Mouse (Mus musculus): ENCODE results near the gene Tm4sf1. TPM values are rescaled to one million over a fixed set of nuclear protein-coding genes. Genes with fewer than 3 reads are reported as not detected.

Tm4sf1 gene
- 56.8 and 63.4 TPM in 2 replicates for polyA plus RNA-seq (2015; fragmentation: Nextera tagmentation; extraction: Ambion mirVana)

DNA sequence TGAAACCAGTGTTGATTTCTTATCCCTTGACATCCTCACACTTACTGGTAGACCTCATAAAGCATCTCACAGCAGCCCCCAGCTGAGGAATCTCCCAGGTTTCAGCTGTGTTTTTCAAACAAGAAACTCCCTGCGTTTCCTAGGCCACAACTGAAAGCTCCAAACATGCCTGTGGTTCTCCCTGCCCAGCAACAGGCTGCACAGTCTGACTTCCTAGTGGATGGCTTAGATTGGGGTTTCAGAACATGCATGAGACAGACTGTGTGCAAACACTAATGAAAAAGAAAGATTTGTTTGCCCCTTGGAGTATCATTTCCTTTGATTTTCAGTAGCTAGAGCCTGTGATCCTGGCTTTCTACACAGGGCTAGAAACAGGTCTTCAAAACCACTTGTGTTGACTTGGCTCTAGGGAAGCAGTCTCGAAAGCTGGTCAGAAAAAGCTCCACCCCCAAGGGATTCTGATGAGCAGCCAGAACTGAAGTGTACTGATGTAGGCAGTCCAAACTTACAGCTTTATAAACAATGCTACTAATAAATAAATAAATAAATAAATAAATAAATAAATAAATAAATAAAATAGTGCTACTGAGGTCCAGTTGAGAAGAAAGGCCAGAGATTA lies at the start of gene Tm4sf1:
Tm4sf1 (minus strand) TSS at position 68 of the 619 bp plus-strand sequence.
- whole genome bisulfite sequencing, result 58% methylated on average over 2 of the region's 2 CpGs
- H3K36me3 ChIP-seq, result no peaks in the 10 kb centered on the region
- H3K27ac ChIP-seq, result no peak within 1 kb of the TSS
- H3K9ac ChIP-seq, result no peak within 1 kb of the TSS
- H3K9me3 ChIP-seq, result no peaks in the 10 kb centered on the region
- H3K4me2 ChIP-seq, result no peak within 1 kb of the TSS
- ATAC-seq (ENCODE audit: insufficient read depth, low FRiP score, low read depth), result no peak
- no peaks in the 10 kb centered on the region for H3K4me1 ChIP-seq
- no peaks in the 10 kb centered on the region for H3K27me3 ChIP-seq (replicated peaks)
- H3K4me3 ChIP-seq (replicated peaks), result no peak within 1 kb of the TSS

DNA sequence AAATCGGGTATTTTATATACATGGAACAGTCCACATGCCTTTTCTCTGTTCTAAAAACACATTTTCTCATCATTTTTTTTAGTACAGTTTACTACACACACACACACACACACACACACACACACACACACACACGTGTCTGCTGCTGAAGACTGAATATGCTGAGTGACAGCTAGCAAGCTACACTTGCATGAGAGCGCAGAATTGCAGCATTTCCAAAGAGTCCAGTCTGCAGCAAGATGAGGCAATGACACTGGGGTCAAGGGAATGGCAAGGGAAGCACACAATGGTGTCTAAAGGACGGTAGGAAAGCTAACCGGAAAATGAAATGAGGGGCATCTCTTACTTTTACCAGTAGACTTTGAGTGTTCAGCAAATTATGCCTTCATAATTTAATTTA lies 43.0 kb upstream of the Tm4sf1 start:
- 0 out of 2 replicates have a peak, but pooled peaks cover 3% of the 10 kb centered on the region for H3K4me1 ChIP-seq
- peak overlapping the region; percentile 49 for H3K27ac ChIP-seq
- ATAC-seq (ENCODE audit: insufficient read depth, low FRiP score, low read depth), result peak; percentile 32; the same call in 1 of the 2 replicates
- no peaks in the 10 kb centered on the region for H3K27me3 ChIP-seq (replicated peaks)
- H3K9ac ChIP-seq, result no peak overlapping the region
- no peak overlapping the region for H3K4me2 ChIP-seq
- 58% methylated on average over 5 of the region's 5 CpGs for whole genome bisulfite sequencing
- no peak overlapping the region for H3K4me3 ChIP-seq (replicated peaks)
- H3K36me3 ChIP-seq, result no peaks in the 10 kb centered on the region
- no peaks in the 10 kb centered on the region for H3K9me3 ChIP-seq

DNA sequence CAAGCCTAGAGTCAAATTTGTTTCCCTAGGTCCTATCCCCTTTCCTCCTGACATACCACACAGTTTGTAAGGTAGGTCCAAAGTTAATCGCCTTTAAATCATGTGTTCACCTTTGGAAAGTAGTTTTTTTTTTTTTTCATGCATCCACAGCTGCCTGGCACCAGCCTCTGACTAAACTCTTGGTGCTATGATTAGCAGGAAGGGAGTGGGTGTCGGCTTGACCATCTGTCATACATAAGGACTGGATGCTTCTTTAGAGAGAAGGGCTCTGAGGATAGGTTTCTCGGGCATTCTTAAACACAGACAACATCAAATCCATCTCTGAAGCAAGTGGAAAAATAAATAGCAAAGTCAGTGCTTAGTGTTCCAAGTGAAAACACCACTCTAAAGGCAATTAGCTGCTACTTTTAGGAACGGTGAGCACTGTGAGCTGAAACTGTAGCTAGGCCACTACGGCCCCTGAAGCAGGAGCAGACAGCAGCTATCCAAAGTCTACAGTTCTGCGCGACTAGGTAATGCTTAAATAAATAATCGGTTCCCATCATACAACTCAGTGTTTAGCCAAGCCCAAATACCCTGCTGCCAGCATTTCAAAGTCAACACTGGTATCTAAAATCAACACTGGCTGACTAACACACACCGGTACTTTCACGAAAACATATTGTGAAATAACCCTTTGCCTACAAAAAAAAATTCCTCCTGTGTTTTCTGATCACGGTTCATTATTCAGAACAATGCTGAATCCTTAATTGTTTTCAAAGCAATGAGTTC lies 42.2 kb upstream of the Tm4sf1 start:
- H3K27ac ChIP-seq, result peak overlapping the region; percentile 69
- 0 out of 2 replicates have a peak, but pooled peaks cover 3% of the 10 kb centered on the region for H3K4me1 ChIP-seq
- H3K4me2 ChIP-seq, result no peak overlapping the region
- no peak overlapping the region for H3K9ac ChIP-seq
- H3K27me3 ChIP-seq (replicated peaks), result no peaks in the 10 kb centered on the region
- no peaks in the 10 kb centered on the region for H3K9me3 ChIP-seq
- H3K4me3 ChIP-seq (replicated peaks), result no peak overlapping the region
- no peaks in the 10 kb centered on the region for H3K36me3 ChIP-seq
- peak; percentile 92 for ATAC-seq (ENCODE audit: insufficient read depth, low FRiP score, low read depth)
- 37% methylated on average over 11 of the region's 11 CpGs for WGBS

DNA sequence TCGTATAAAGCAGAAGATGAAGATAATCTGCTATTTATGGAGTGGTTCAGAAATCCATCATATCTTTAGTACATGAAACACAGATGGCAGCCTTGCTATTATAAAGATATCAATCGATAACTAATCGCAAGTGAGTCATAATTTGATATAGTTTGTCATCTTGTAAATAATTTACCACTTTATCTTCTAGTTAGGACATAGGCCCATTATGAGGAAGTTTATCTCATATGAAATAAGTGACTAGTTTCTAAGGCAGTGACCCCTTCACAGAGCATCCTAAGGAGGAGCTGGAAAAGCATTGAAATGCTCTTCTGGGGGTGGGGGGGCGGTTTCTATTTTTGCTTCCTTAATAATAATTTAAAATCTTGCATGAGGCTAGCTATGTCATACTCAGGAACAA lies 41.2 kb upstream of the Tm4sf1 start:
- 0 out of 2 replicates have a peak, but pooled peaks cover 3% of the 10 kb centered on the region for H3K4me1 ChIP-seq
- H3K27me3 ChIP-seq (replicated peaks), result no peaks in the 10 kb centered on the region
- H3K4me2 ChIP-seq, result no peak overlapping the region
- no peak overlapping the region for H3K9ac ChIP-seq
- H3K4me3 ChIP-seq (replicated peaks), result no peak overlapping the region
- H3K9me3 ChIP-seq, result no peaks in the 10 kb centered on the region
- H3K36me3 ChIP-seq, result no peaks in the 10 kb centered on the region
- 78% methylated on average over 4 of the region's 4 CpGs for WGBS
- ATAC-seq (ENCODE audit: insufficient read depth, low FRiP score, low read depth), result no peak
- H3K27ac ChIP-seq, result no peak overlapping the region

DNA sequence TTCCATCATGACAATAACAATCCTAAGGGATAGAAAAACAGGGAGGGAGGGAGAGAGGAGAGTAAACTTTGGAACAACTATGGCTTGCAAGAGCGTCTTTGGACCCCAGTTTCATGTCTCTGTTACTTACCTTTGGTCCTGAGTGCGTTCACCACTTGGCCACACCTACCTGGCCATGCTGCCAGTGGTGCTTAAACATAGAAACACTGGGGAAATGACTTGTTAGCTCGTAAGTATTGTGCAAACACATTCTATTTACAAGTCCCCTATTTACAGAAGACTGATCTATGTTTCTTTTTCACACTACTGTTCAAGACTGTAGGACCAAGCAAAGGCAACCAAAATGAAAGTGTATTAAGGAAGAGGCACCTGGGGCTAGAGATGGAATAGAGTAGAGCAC lies 39.5 kb upstream of the Tm4sf1 start:
- WGBS, result 58% methylated on average over 3 of the region's 3 CpGs
- no peak for ATAC-seq (ENCODE audit: insufficient read depth, low FRiP score, low read depth)
- 0 out of 2 replicates have a peak overlapping the region, but pooled peaks have one; percentile 31 for H3K27ac ChIP-seq
- no peaks in the 10 kb centered on the region for H3K36me3 ChIP-seq
- no peak overlapping the region for H3K9ac ChIP-seq
- no peak overlapping the region for H3K4me2 ChIP-seq
- no peak overlapping the region for H3K4me3 ChIP-seq (replicated peaks)
- H3K27me3 ChIP-seq (replicated peaks), result no peaks in the 10 kb centered on the region
- H3K4me1 ChIP-seq, result 0 out of 2 replicates have a peak, but pooled peaks cover 3% of the 10 kb centered on the region
- no peaks in the 10 kb centered on the region for H3K9me3 ChIP-seq

DNA sequence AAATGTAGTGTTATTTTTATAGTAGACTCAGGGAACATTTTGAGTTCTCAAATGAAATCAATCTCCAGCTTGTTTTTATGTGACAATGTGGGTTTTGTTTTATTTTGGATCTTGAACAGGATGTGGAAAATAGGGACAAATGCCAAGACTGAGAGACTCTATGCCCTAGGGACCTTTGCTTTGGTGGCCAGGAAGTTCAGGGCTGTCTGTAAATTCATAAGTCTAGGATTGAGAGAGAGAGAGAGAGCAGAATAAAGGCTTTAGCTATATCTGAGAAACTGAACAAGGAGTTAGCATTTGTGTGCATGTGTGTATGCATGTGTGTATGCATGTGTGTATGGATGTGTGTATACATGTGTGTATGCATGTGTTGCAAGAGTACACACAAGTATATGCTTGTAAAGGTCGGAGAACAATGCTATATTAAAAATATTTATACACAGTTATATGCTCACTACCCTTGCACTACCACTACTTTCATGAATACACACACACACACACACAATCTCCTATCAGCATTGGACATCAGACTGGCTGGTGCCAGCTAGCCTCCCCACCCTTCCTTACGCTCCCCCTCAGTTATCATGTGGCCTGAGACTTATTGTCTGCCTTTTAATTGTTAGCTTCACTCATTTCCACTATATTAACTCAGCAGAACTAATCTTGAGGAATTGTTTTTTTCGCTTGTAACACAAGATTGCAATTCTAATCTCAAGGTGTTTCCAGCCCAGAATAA lies 33.5 kb upstream of the Tm4sf1 start:
- WGBS, result 83% methylated on average over 3 of the region's 3 CpGs

DNA sequence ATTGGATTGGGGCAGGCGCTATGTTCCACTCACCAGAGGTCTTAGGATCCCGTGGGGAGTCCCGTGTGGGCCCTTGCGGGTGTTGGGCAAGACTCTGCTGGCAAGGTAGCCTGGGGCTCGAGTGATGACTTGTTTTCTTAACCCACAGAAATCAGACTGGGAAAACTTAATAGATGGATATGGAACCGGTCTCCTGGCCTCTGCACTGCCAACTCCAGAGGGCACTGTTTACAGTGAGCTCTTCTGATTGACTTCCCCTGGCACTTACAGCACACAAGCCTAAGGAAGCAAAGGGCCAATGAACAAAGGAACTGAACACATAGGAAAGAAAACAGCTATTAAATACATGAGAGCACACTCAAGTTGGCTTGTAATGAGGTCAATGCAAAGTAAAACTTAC lies 26.2 kb upstream of the Tm4sf1 start:
- H3K4me2 ChIP-seq, result no peak overlapping the region
- H3K4me1 ChIP-seq, result no peaks in the 10 kb centered on the region
- no peak overlapping the region for H3K9ac ChIP-seq
- WGBS, result 80% methylated on average over 6 of the region's 6 CpGs
- H3K27me3 ChIP-seq (replicated peaks), result no peaks in the 10 kb centered on the region
- no peaks in the 10 kb centered on the region for H3K36me3 ChIP-seq
- ATAC-seq (ENCODE audit: insufficient read depth, low FRiP score, low read depth), result no peak
- no peaks in the 10 kb centered on the region for H3K9me3 ChIP-seq
- H3K27ac ChIP-seq, result no peak overlapping the region
- no peak overlapping the region for H3K4me3 ChIP-seq (replicated peaks)

More for the DNA sequence above, 33.5 kb upstream of the Tm4sf1 start:
- 0 out of 2 replicates have a peak, but pooled peaks cover 2% of the 10 kb centered on the region for H3K4me1 ChIP-seq
- H3K27ac ChIP-seq, result peak overlapping the region; percentile 8; the same call in 1 of the 2 replicates
- H3K9ac ChIP-seq, result no peak overlapping the region
- no peak for ATAC-seq (ENCODE audit: insufficient read depth, low FRiP score, low read depth)
- H3K4me2 ChIP-seq, result no peak overlapping the region
- no peaks in the 10 kb centered on the region for H3K36me3 ChIP-seq
- H3K4me3 ChIP-seq (replicated peaks), result no peak overlapping the region
- no peaks in the 10 kb centered on the region for H3K9me3 ChIP-seq
- H3K27me3 ChIP-seq (replicated peaks), result no peaks in the 10 kb centered on the region

DNA sequence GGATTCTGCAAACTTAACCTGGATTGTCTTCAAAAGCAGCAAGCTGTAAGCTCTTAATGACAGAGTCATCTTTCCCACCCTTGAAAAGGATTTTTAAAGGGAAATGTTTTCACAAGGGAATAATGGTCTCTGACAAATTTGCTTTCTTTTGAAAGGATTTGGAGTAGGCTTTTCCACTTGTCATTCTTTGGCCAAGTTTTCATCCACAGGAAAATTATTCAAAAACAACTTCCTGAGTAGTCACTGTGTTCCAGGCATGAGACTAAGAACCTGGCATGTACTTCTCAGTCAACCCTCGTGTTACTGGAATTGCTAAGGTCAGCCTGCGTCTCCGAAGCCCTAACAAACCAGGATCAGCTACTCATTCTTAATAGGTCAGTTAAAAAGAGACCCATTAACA lies 5.3 kb upstream of the Tm4sf1 start:
- no peak for ATAC-seq (ENCODE audit: insufficient read depth, low FRiP score, low read depth)
- H3K4me3 ChIP-seq (replicated peaks), result no peak overlapping the region
- H3K36me3 ChIP-seq, result no peaks in the 10 kb centered on the region
- H3K4me1 ChIP-seq, result no peaks in the 10 kb centered on the region
- H3K9ac ChIP-seq, result no peak overlapping the region
- no peak overlapping the region for H3K4me2 ChIP-seq
- no peaks in the 10 kb centered on the region for H3K9me3 ChIP-seq
- no peak overlapping the region for H3K27ac ChIP-seq
- H3K27me3 ChIP-seq (replicated peaks), result no peaks in the 10 kb centered on the region
- WGBS, result 61% methylated on average over 3 of the region's 3 CpGs

DNA sequence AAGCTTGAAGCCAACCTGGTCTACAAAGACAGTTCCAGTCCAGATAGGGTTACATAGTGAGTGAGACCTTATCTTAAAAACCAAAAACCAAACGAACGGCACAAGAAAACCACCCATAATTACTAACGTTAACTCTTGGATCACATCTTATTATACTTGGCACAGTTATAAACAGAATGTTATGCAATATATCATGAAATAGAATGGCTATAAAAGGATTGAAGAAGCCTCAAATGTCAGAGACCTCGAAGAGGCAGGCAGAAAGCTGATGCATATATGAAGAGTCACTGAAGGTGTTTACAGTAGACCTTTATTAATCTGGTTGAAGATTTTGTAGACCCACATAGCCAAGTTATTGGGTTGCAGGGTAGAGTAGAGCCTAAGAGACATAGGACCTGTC lies 3.8 kb upstream of the Tm4sf1 start:
- Histone ChIP-seq H3K4me3 (replicated peaks) (no peak overlapping the region), H3K27ac (no peak overlapping the region), H3K4me2 (no peak overlapping the region), H3K36me3 (no peaks in the 10 kb centered on the region), H3K9ac (no peak overlapping the region), H3K27me3 (replicated peaks) (no peaks in the 10 kb centered on the region), H3K4me1 (no peaks in the 10 kb centered on the region), H3K9me3 (no peaks in the 10 kb centered on the region)
- WGBS, result 60% methylated on average over 4 of the region's 4 CpGs
- ATAC-seq (ENCODE audit: insufficient read depth, low FRiP score, low read depth), result no peak

DNA sequence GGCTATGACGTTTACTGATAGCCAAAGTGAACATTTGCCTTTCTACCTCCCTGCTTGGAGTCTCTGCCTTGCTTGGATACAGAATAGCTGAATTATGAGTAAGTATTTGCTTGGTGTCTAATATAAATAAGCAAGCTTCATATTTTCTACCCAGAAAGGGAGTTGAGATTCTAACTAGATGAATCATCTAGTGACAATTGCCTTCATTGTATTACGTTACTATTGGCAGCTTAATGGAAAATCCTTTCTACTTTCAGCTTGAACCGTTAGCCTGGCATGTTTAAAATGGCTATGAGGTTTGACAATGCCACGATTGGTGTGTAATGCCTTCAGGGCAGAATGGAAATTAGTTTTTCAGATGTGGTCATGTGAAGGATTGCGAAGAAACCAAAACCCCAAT lies 2.7 kb upstream of the Tm4sf1 start:
- no peaks in the 10 kb centered on the region for H3K27me3 ChIP-seq (replicated peaks)
- no peak overlapping the region for H3K4me3 ChIP-seq (replicated peaks)
- no peaks in the 10 kb centered on the region for H3K36me3 ChIP-seq
- H3K9ac ChIP-seq, result no peak overlapping the region
- no peaks in the 10 kb centered on the region for H3K4me1 ChIP-seq
- ATAC-seq (ENCODE audit: insufficient read depth, low FRiP score, low read depth), result no peak
- no peaks in the 10 kb centered on the region for H3K9me3 ChIP-seq
- H3K27ac ChIP-seq, result no peak overlapping the region
- no peak overlapping the region for H3K4me2 ChIP-seq
- WGBS, result 54% methylated on average over 5 of the region's 5 CpGs

DNA sequence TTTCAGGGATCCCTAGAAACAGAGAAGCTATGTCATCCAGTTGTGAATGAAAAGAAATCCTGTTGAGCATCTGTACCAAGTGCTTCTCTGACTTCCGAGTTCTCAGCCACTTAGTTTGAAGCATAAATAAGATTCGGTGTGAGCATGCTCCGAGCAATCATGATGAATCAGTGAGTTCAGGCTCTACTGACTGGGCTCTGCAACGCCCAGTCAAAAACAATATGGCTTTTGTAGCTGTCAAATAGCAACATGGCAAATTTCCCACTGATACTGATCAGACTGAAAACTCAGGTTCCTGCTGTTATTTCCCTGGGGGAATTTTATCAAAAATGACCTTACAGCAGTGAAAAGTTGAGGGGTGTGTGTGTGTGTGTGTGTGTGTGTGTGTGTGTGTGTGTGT lies 2.3 kb upstream of the Tm4sf1 start:
- 48% methylated on average over 4 of the region's 4 CpGs for WGBS
- Histone ChIP-seq H3K9ac (no peak overlapping the region), H3K9me3 (no peaks in the 10 kb centered on the region), H3K27me3 (replicated peaks) (no peaks in the 10 kb centered on the region), H3K27ac (no peak overlapping the region), H3K4me1 (no peaks in the 10 kb centered on the region), H3K4me2 (no peak overlapping the region), H3K4me3 (replicated peaks) (no peak overlapping the region), H3K36me3 (no peaks in the 10 kb centered on the region)
- ATAC-seq (ENCODE audit: insufficient read depth, low FRiP score, low read depth), result peak; percentile 35; the same call in 1 of the 2 replicates

DNA sequence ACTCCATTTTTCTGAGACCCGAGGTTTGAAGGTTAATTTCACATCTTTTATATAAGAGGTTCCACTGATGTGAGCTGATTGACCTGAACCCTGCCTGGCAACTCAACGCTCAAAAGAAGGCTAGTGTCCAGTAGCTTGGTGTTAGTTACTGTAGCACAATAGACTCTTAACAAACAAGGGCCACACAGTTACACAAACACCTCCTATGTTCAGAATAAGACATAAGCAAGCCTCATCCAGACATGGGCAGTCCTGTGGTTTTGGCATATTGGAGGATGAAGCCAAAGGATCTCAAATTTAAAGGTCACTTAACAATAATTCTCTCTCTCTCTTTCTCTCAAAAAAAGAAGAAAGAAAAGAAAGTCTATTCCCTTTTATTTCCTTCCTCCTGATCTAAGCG lies 1.7 kb upstream of the Tm4sf1 start:
- Histone ChIP-seq H3K4me1 (no peaks in the 10 kb centered on the region), H3K27ac (no peak overlapping the region), H3K9ac (no peak overlapping the region), H3K36me3 (no peaks in the 10 kb centered on the region), H3K27me3 (replicated peaks) (no peaks in the 10 kb centered on the region), H3K9me3 (no peaks in the 10 kb centered on the region), H3K4me2 (no peak overlapping the region), H3K4me3 (replicated peaks) (no peak overlapping the region)
- no peak for ATAC-seq (ENCODE audit: insufficient read depth, low FRiP score, low read depth)
- WGBS, result 73% methylated on average over 3 of the region's 3 CpGs

Data from stomach, embryonic 15.5 days (tissue).